Mouse (Mus musculus): ENCODE data around the gene Pnpla1. TPM values are rescaled to one million over a fixed set of nuclear protein-coding genes. Genes with fewer than 3 reads are reported as not detected.
"Not testable (repeated sequence)": the region's sequence is repeated elsewhere in the genome, so short reads cannot be mapped to it uniquely, and the experiment has no call there.

Pnpla1 gene
- polyA plus RNA-seq, 1 experiment, result 0.40 TPM

GRCm38 (mm10) chr17:28834676-28835075 lies 23.5 kb upstream of the Pnpla1 start:
- Histone ChIP-seq H3K27ac (ENCODE audit: insufficient read depth, low read length) (no peak overlapping the region), H3K4me1 (ENCODE audit: control insufficient read depth, insufficient read depth, low read length) (no peaks in the 10 kb centered on the region), H3K4me3 (ENCODE audit: insufficient read depth, low read length) (no peak overlapping the region)
- TF ChIP-seq CTCF (IDR thresholded peaks at IDR 0.05; ENCODE audit: extremely low read depth, insufficient read depth, low read length) (no peak), POLR2A (IDR thresholded peaks at IDR 0.05; ENCODE audit: extremely low read depth, insufficient read depth, low read length) (no peak)

GRCm38 (mm10) chr17:28837840-28838239 lies 20.4 kb upstream of the Pnpla1 start:
- TF ChIP-seq CTCF (IDR thresholded peaks at IDR 0.05; ENCODE audit: extremely low read depth, insufficient read depth, low read length) (no peak), POLR2A (IDR thresholded peaks at IDR 0.05; ENCODE audit: extremely low read depth, insufficient read depth, low read length) (no peak)
- Histone ChIP-seq H3K27ac (ENCODE audit: insufficient read depth, low read length) (no peak overlapping the region), H3K4me3 (ENCODE audit: insufficient read depth, low read length) (no peak overlapping the region), H3K4me1 (ENCODE audit: control insufficient read depth, insufficient read depth, low read length) (no peaks in the 10 kb centered on the region)

- H3K27ac ChIP-seq (ENCODE audit: insufficient read depth, low read length); H3K4me3 ChIP-seq (ENCODE audit: insufficient read depth, low read length); H3K4me1 ChIP-seq (ENCODE audit: control insufficient read depth, insufficient read depth, low read length): not testable (repeated sequence)
These were observed 16.3 kb upstream of the Pnpla1 start for GRCm38 (mm10) chr17:28841947-28842346.

- TF ChIP-seq POLR2A (IDR thresholded peaks at IDR 0.05; ENCODE audit: extremely low read depth, insufficient read depth, low read length), result no peak
- TF ChIP-seq CTCF (IDR thresholded peaks at IDR 0.05; ENCODE audit: extremely low read depth, insufficient read depth, low read length), result no peak
- H3K4me1 ChIP-seq (ENCODE audit: control insufficient read depth, insufficient read depth, low read length), result no peaks in the 10 kb centered on the region
- no peak overlapping the region for H3K27ac ChIP-seq (ENCODE audit: insufficient read depth, low read length)
- no peak overlapping the region for H3K4me3 ChIP-seq (ENCODE audit: insufficient read depth, low read length)
These were observed 14.5 kb upstream of the Pnpla1 start for GRCm38 (mm10) chr17:28843665-28844064.

GRCm38 (mm10) chr17:28846974-28847617 lies 11.1 kb upstream of the Pnpla1 start:
- Histone ChIP-seq H3K4me3 (ENCODE audit: insufficient read depth, low read length) (no peak overlapping the region), H3K4me1 (ENCODE audit: control insufficient read depth, insufficient read depth, low read length) (no peaks in the 10 kb centered on the region), H3K27ac (ENCODE audit: insufficient read depth, low read length) (no peak overlapping the region)
- TF ChIP-seq POLR2A (IDR thresholded peaks at IDR 0.05; ENCODE audit: extremely low read depth, insufficient read depth, low read length) (no peak), CTCF (IDR thresholded peaks at IDR 0.05; ENCODE audit: extremely low read depth, insufficient read depth, low read length) (no peak)

GRCm38 (mm10) chr17:28850511-28850910 lies 7.7 kb upstream of the Pnpla1 start:
- no peak overlapping the region for H3K27ac ChIP-seq (ENCODE audit: insufficient read depth, low read length)
- TF ChIP-seq POLR2A (IDR thresholded peaks at IDR 0.05; ENCODE audit: extremely low read depth, insufficient read depth, low read length), result no peak
- no peak for TF ChIP-seq CTCF (IDR thresholded peaks at IDR 0.05; ENCODE audit: extremely low read depth, insufficient read depth, low read length)
- H3K4me1 ChIP-seq (ENCODE audit: control insufficient read depth, insufficient read depth, low read length), result no peaks in the 10 kb centered on the region
- no peak overlapping the region for H3K4me3 ChIP-seq (ENCODE audit: insufficient read depth, low read length)

GRCm38 (mm10) chr17:28854377-28854776 lies 3.8 kb upstream of the Pnpla1 start:
- no peak for TF ChIP-seq POLR2A (IDR thresholded peaks at IDR 0.05; ENCODE audit: extremely low read depth, insufficient read depth, low read length)
- no peak for TF ChIP-seq CTCF (IDR thresholded peaks at IDR 0.05; ENCODE audit: extremely low read depth, insufficient read depth, low read length)
- Histone ChIP-seq H3K4me1 (ENCODE audit: control insufficient read depth, insufficient read depth, low read length) (no peaks in the 10 kb centered on the region), H3K27ac (ENCODE audit: insufficient read depth, low read length) (no peak overlapping the region), H3K4me3 (ENCODE audit: insufficient read depth, low read length) (no peak overlapping the region)

GRCm38 (mm10) chr17:28855166-28855885 lies 2.9 kb upstream of the Pnpla1 start:
- H3K4me3 ChIP-seq (ENCODE audit: insufficient read depth, low read length), result no peak overlapping the region
- no peaks in the 10 kb centered on the region for H3K4me1 ChIP-seq (ENCODE audit: control insufficient read depth, insufficient read depth, low read length)
- no peak overlapping the region for H3K27ac ChIP-seq (ENCODE audit: insufficient read depth, low read length)
- TF ChIP-seq CTCF (IDR thresholded peaks at IDR 0.05; ENCODE audit: extremely low read depth, insufficient read depth, low read length) (peak; percentile 21; the same call in 1 of the 2 replicates), POLR2A (IDR thresholded peaks at IDR 0.05; ENCODE audit: extremely low read depth, insufficient read depth, low read length) (no peak)

GRCm38 (mm10) chr17:28856030-28856429 lies 2.2 kb upstream of the Pnpla1 start:
- TF ChIP-seq CTCF (IDR thresholded peaks at IDR 0.05; ENCODE audit: extremely low read depth, insufficient read depth, low read length), result no peak
- no peak for TF ChIP-seq POLR2A (IDR thresholded peaks at IDR 0.05; ENCODE audit: extremely low read depth, insufficient read depth, low read length)
- H3K27ac ChIP-seq (ENCODE audit: insufficient read depth, low read length), result no peak overlapping the region
- H3K4me3 ChIP-seq (ENCODE audit: insufficient read depth, low read length), result no peak overlapping the region
- no peaks in the 10 kb centered on the region for H3K4me1 ChIP-seq (ENCODE audit: control insufficient read depth, insufficient read depth, low read length)

- H3K27ac ChIP-seq (ENCODE audit: insufficient read depth, low read length), result no peak overlapping the region
- H3K4me3 ChIP-seq (ENCODE audit: insufficient read depth, low read length), result no peak overlapping the region
- TF ChIP-seq POLR2A (IDR thresholded peaks at IDR 0.05; ENCODE audit: extremely low read depth, insufficient read depth, low read length), result no peak
- H3K4me1 ChIP-seq (ENCODE audit: control insufficient read depth, insufficient read depth, low read length), result peaks cover 4% of the 10 kb centered on the region; the same call in 1 of the 2 replicates
These were observed 5.7 kb downstream of the Pnpla1 start for GRCm38 (mm10) chr17:28863926-28864325.

All from cortical plate, adult 2 months (tissue).